Mouse (Mus musculus) thymus, adult 2 months (tissue): ENCODE measurements around the gene Brinp1.

Experiments
- CTCF ChIP-seq: fragments of 200-500 bp; IDR thresholded peaks from 2 replicates; pipeline ENCODE4 v1.5.1; 2012; ENCODE audit warnings: mild to moderate bottlenecking, control low read depth, low read length, moderate library complexity, borderline replicate concordance; ENCODE audit not compliant: control insufficient read depth, poor library complexity, insufficient read depth; ENCODE audit errors: extremely low read depth
- POLR2A ChIP-seq: fragments of 200-500 bp; IDR thresholded peaks from 2 replicates; pipeline ENCODE4 v1.6.1; 2012; ENCODE audit warnings: mild to moderate bottlenecking, low read length, control low read depth, moderate library complexity; ENCODE audit not compliant: control insufficient read depth, poor library complexity, insufficient read depth; ENCODE audit errors: extremely low read depth

GRCm38 (mm10) chr4:68922504-68922903, 31.7 kb downstream of the Brinp1 start:
- TF ChIP-seq POLR2A = no peak
- no peak for TF ChIP-seq CTCF
